Mouse (Mus musculus) lung, embryonic 14.5 days (tissue): ENCODE data around the gene Prkag2. TPM values are rescaled to one million over a fixed set of nuclear protein-coding genes. Genes with fewer than 3 reads are reported as not detected.

Source experiments
- ATAC-seq: fragments of 200-750 bp; cut with Nextera tagmentation; 2 replicates; pipeline ENCODE4 v1.8.0; 2017; ENCODE audit warnings: mild to moderate bottlenecking, moderate TSS enrichment, moderate library complexity; ENCODE audit not compliant: insufficient read depth
- DNase-seq: peaks from one replicate; pipeline ENCODE4 v3.0.0-alpha.2; 2015
- H3K27ac ChIP-seq: fragments of 300-500 bp; sonication (generic); 2 replicates; pipeline ENCODE4 v1.5.1; 2014; ENCODE audit warnings: low read depth, mild to moderate bottlenecking, moderate library complexity
- H3K27me3 ChIP-seq: fragments of 300-500 bp; sonication (generic); 2 replicates; pipeline ENCODE4 v1.6.1; 2014; ENCODE audit warnings: low read length, control low read depth; ENCODE audit not compliant: insufficient read depth
- H3K36me3 ChIP-seq: fragments of 300-500 bp; sonication (generic); 2 replicates; pipeline ENCODE4 v1.6.1; 2014; ENCODE audit warnings: control low read depth; ENCODE audit not compliant: insufficient read depth
- H3K4me1 ChIP-seq: fragments of 300-500 bp; sonication (generic); 2 replicates; pipeline ENCODE4 v1.6.1; 2014; ENCODE audit warnings: antibody characterized with exemption, control low read depth; ENCODE audit not compliant: insufficient read depth
- H3K4me2 ChIP-seq: fragments of 300-500 bp; sonication (generic); 2 replicates; pipeline ENCODE4 v1.6.1; 2014; ENCODE audit warnings: mild to moderate bottlenecking
- H3K4me3 ChIP-seq: fragments of 300-500 bp; sonication (generic); 2 replicates; pipeline ENCODE4 v1.5.1; 2014; ENCODE audit warnings: low read depth, low read length
- H3K9ac ChIP-seq: fragments of 300-500 bp; sonication (generic); 2 replicates; pipeline ENCODE4 v1.6.1; 2014
- H3K9me3 ChIP-seq: fragments of 300-500 bp; sonication (generic); 2 replicates; pipeline ENCODE4 v1.6.1; 2016; ENCODE audit warnings: low read depth, low read length, control low read depth
- CTCF ChIP-seq: IDR thresholded peaks from 2 replicates; pipeline ENCODE4 v1.5.1; 2016; ENCODE audit warnings: antibody characterized with exemption, low read depth
- WGBS: fragments of 180-500 bp; shearing (Covaris S2); extraction: QIAGEN DNeasy Blood & Tissue Kit; methylation state at CpG from one replicate; pipeline ENCODE4 v1.1.7; 2014; 5-methylcytosine and 5-hydroxymethylcytosine counted together
- polyA plus RNA-seq: library from polyadenylated mRNA; unstranded; fragments of >200 nt; fragmentation: Nextera tagmentation; extraction: Ambion mirVana; gene quantifications from 2 replicates; pipeline ENCODE4 v1.2.1, GENCODE M21; 2014

Prkag2 gene
- polyA plus RNA-seq, 1 experiment from 2014 or later, result 25.6 TPM

DNA sequence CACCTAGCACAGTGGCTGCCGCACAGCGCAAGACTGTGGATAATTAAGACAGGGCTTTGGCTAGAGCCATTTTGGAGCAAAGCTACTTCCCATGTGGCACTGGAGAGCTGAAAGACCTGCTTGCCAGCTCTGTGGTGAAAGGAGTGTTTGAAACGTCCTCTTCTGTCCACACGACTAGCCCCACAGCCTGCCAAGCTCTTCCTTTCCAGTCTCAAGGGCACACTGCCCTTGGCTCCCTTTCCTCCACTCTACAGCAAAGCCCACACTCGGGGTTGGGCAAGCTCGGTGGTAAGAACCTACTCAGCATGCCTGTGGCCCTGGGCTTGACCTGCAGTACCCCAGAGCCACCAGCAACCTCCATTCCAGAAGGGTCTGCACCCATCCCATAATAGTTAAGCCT, 118.7 kb downstream of the Prkag2 start:
- no peak overlapping the region for H3K4me3 ChIP-seq
- H3K27ac ChIP-seq, result no peak overlapping the region
- H3K4me2 ChIP-seq, result no peak overlapping the region
- no peaks in the 10 kb centered on the region for H3K27me3 ChIP-seq
- DNase-seq, result no peak
- TF ChIP-seq CTCF, result peak; percentile 4; the same call in 1 of the 2 replicates
- H3K36me3 ChIP-seq, result no peaks in the 10 kb centered on the region
- ATAC-seq, result no peak
- no peak overlapping the region for H3K9ac ChIP-seq
- WGBS, result 54% methylated on average over 6 of the region's 6 CpGs
- no peaks in the 10 kb centered on the region for H3K9me3 ChIP-seq
- peaks cover 22% of the 10 kb centered on the region for H3K4me1 ChIP-seq

- ATAC-seq, result no peak
- no peaks in the 10 kb centered on the region for H3K9me3 ChIP-seq
- H3K36me3 ChIP-seq, result no peaks in the 10 kb centered on the region
- peaks cover 16% of the 10 kb centered on the region; the same call in 1 of the 2 replicates for H3K4me1 ChIP-seq
- H3K4me3 ChIP-seq, result no peak overlapping the region
- WGBS, result 31% methylated on average over 10 of the region's 10 CpGs
- TF ChIP-seq CTCF, result no peak
- DNase-seq, result no peak
- no peak overlapping the region for H3K27ac ChIP-seq
- no peak overlapping the region for H3K9ac ChIP-seq
- no peak overlapping the region for H3K4me2 ChIP-seq
- no peaks in the 10 kb centered on the region for H3K27me3 ChIP-seq
Measured at GRCm38 (mm10) chr5:24979968-24980345, 120.5 kb downstream of the Prkag2 start.

GRCm38 (mm10) chr5:24979312-24979967, 121.0 kb downstream of the Prkag2 start:
- TF ChIP-seq CTCF, result no peak
- H3K4me1 ChIP-seq, result 0 out of 2 replicates have a peak, but pooled peaks cover 11% of the 10 kb centered on the region
- no peaks in the 10 kb centered on the region for H3K27me3 ChIP-seq
- WGBS, result 39% methylated on average over 4 of the region's 4 CpGs
- H3K4me3 ChIP-seq, result no peak overlapping the region
- DNase-seq (no peak), ATAC-seq (no peak)
- H3K9ac ChIP-seq, result no peak overlapping the region
- no peak overlapping the region for H3K27ac ChIP-seq
- H3K36me3 ChIP-seq, result no peaks in the 10 kb centered on the region
- H3K4me2 ChIP-seq, result no peak overlapping the region
- H3K9me3 ChIP-seq, result no peaks in the 10 kb centered on the region

DNA sequence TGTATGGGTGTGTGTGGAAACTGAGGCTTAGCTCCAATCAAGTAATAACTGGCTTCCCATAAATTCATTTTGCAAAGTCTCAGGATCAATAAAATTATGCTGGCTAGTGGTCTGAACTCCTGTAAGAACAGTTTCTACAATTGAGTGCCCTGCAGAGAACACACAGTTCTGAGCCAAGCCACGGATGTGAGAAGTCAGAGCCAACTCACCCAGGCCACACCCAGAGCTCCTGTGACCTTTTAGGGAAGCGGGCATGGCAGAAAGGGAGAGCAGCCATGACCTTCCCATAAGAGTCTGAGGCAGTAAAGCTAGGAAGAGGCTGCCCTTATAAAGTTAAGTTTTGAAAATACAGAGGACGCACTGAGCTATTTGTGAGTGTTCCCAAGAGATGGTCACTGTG, 123.5 kb downstream of the Prkag2 start:
- 0 out of 2 replicates have a peak, but pooled peaks cover 11% of the 10 kb centered on the region for H3K4me1 ChIP-seq
- no peak overlapping the region for H3K4me3 ChIP-seq
- H3K9ac ChIP-seq, result no peak overlapping the region
- no peak for DNase-seq
- TF ChIP-seq CTCF, result no peak
- no peak overlapping the region for H3K27ac ChIP-seq
- H3K4me2 ChIP-seq, result no peak overlapping the region
- 60% methylated on average over 3 of the region's 3 CpGs for WGBS
- no peaks in the 10 kb centered on the region for H3K36me3 ChIP-seq
- H3K27me3 ChIP-seq, result no peaks in the 10 kb centered on the region
- ATAC-seq, result no peak
- no peaks in the 10 kb centered on the region for H3K9me3 ChIP-seq

GRCm38 (mm10) chr5:24976236-24976635, 124.2 kb downstream of the Prkag2 start:
- Histone ChIP-seq H3K4me1 (0 out of 2 replicates have a peak, but pooled peaks cover 11% of the 10 kb centered on the region), H3K9me3 (no peaks in the 10 kb centered on the region), H3K27me3 (no peaks in the 10 kb centered on the region), H3K36me3 (no peaks in the 10 kb centered on the region), H3K4me3 (no peak overlapping the region), H3K4me2 (no peak overlapping the region), H3K27ac (no peak overlapping the region), H3K9ac (no peak overlapping the region)
- peak; percentile 34 for DNase-seq
- ATAC-seq, result no peak
- 69% methylated on average over 12 of the region's 12 CpGs for WGBS
- no peak for TF ChIP-seq CTCF

DNA sequence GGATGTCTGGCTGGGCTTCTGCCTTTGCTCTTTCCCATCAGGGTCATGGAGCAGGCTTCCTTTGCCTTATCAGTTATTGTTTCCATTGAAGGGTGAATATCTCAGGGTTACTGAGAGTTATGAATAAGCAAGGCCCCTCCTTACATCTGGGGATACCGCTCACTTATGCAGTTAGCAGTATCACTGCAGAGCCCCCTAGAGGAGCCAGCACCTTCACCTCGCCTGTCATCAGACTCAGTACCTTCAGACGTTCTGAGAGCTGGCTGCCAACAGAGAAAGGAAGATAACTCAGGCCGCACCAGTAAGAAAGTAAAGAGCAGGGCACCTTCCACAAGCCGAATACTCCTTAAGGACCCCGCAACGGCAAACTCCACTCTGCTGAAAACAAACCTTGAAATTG, 125.3 kb downstream of the Prkag2 start:
- Histone ChIP-seq H3K4me2 (no peak overlapping the region), H3K36me3 (no peaks in the 10 kb centered on the region), H3K4me3 (no peak overlapping the region), H3K27me3 (no peaks in the 10 kb centered on the region), H3K9me3 (no peaks in the 10 kb centered on the region), H3K27ac (no peak overlapping the region), H3K4me1 (0 out of 2 replicates have a peak, but pooled peaks cover 11% of the 10 kb centered on the region), H3K9ac (no peak overlapping the region)
- 52% methylated on average over 7 of the region's 7 CpGs for WGBS
- DNase-seq (peak; percentile 19), ATAC-seq (no peak)
- 0 out of 2 replicates have a peak, but pooled peaks have one; percentile 10 for TF ChIP-seq CTCF

GRCm38 (mm10) chr5:24973672-24974225, 126.7 kb downstream of the Prkag2 start:
- no peaks in the 10 kb centered on the region for H3K9me3 ChIP-seq
- no peaks in the 10 kb centered on the region for H3K36me3 ChIP-seq
- H3K27ac ChIP-seq, result no peak overlapping the region
- whole genome bisulfite sequencing, result 79% methylated on average over 9 of the region's 9 CpGs
- no peak overlapping the region for H3K4me2 ChIP-seq
- TF ChIP-seq CTCF, result no peak
- no peak overlapping the region for H3K9ac ChIP-seq
- DNase-seq (no peak), ATAC-seq (no peak)
- H3K4me1 ChIP-seq, result peaks cover 5% of the 10 kb centered on the region; the same call in 1 of the 2 replicates
- no peaks in the 10 kb centered on the region for H3K27me3 ChIP-seq
- no peak overlapping the region for H3K4me3 ChIP-seq
